In the genomic region with DNA sequence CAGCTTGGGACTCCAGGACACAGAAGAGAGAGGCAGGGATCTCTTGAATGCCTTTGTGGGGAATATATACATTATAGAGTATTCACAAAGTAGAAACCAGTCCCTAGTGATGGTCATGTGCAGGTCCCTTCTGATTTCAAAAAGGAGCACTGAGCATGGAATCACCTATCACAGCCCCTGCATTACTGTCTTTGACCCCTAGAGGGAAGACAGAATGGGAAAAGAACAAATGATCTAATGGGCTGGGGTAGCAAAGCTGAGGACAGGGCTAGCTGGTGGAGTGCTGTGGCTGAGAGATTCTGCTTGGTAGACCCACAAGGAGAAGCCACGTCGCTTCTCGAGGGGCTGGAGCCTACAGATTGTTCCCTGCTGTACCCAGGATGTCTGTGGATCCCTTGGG, we compare ENCODE assay signal across 19 mouse cellular contexts. TPM values are rescaled to one million over a fixed set of nuclear protein-coding genes. Genes with fewer than 3 reads are reported as not detected.
DNase-seq lines count a peak whose midpoint lies in the region; ATAC-seq and TF ChIP-seq lines count a peak whose summit lies in the region.
"Had no signal": no experiment of that assay in that cellular context is flagged by ENCODE, and none has a peak within 500 bp of the region (broad histone marks: within the 10 kb centered on the region; RNA-seq: fewer than 3 reads in every experiment).

No protein-coding gene starts in this region.

- no peak for TF ChIP-seq EP300 in heart, adult 2 months (IDR thresholded peaks at IDR 0.05; ENCODE audit: insufficient read depth, low read depth, low read length)
- no peak for TF ChIP-seq EP300 in CH12.LX (IDR thresholded peaks at IDR 0.05; ENCODE audit: low read length)

- dilution Hi-C loops in CH12.LX (cut with MboI; ENCODE audit: extremely low pct_ligation_motif_present, extremely low pct_unique_long_range_greater_than_20kb, low sequenced_read_pairs), result no loop called here

- no peaks in the 10 kb centered on the region for H3K79me2 ChIP-seq in heart, adult 2 months (replicated peaks; ENCODE audit: control insufficient read depth, insufficient read depth, low read length)
- H3K79me2 ChIP-seq in CH12.LX (replicated peaks; ENCODE audit: control insufficient read depth, extremely low read depth, insufficient read depth, poor library complexity, severe bottlenecking), result no peaks in the 10 kb centered on the region

- no peaks in the 10 kb centered on the region for H3K9me3 ChIP-seq in lung, embryonic 14.5 days (ENCODE audit: low read depth, low read length)
- no peaks in the 10 kb centered on the region for H3K9me3 ChIP-seq in CH12.LX (replicated peaks; ENCODE audit: low read length)
- H3K9me3 ChIP-seq: forebrain, embryonic 13.5 days; heart, embryonic 15.5 days; hindbrain, embryonic 10.5 days; liver, embryonic 15.5 days; midbrain, embryonic 10.5 days; neural tube, embryonic 13.5 days had no signal

- peak; percentile 1 for TF ChIP-seq RAD21 in CH12.LX (IDR thresholded peaks at IDR 0.05; ENCODE audit: low read depth, low read length)

- no peak for TF ChIP-seq POLR2A in heart, adult 2 months (IDR thresholded peaks at IDR 0.05; ENCODE audit: insufficient read depth, low read depth, low read length)
- TF ChIP-seq POLR2A in CH12.LX (IDR thresholded peaks at IDR 0.05; ENCODE audit: low read depth, low read length), result no peak
- TF ChIP-seq POLR2A in brain, embryonic 14.5 days (IDR thresholded peaks at IDR 0.05; ENCODE audit: borderline replicate concordance, extremely low read depth, insufficient read depth, insufficient read length, poor library complexity, severe bottlenecking), result no peak

- no peak for ATAC-seq in lung, embryonic 14.5 days (ENCODE audit: insufficient read depth)
- ATAC-seq: forebrain, embryonic 13.5 days had no signal

- H3K4me2 ChIP-seq in lung, embryonic 14.5 days, result no peak overlapping the region
- H3K4me2 ChIP-seq in CH12.LX (ENCODE audit: insufficient read depth, low read depth, poor library complexity, severe bottlenecking), result no peak overlapping the region
- H3K4me2 ChIP-seq: forebrain, embryonic 13.5 days; heart, embryonic 15.5 days; liver, embryonic 15.5 days; neural tube, embryonic 13.5 days had no signal

- no peaks in the 10 kb centered on the region for H3K4me1 ChIP-seq in heart, adult 2 months (ENCODE audit: control insufficient read depth, insufficient read depth, low read length)
- H3K4me1 ChIP-seq in lung, embryonic 14.5 days (ENCODE audit: insufficient read depth), result no peaks in the 10 kb centered on the region
- H3K4me1 ChIP-seq in CH12.LX (ENCODE audit: control insufficient read depth in 1 of 2, insufficient read depth in 2 of 2), result peaks cover 0 to 5% of the 10 kb centered on the region in 2 experiments; a peak in 2 of 4 replicates
- H3K4me1 ChIP-seq: forebrain, embryonic 13.5 days; heart, embryonic 15.5 days; liver, embryonic 15.5 days; midbrain, embryonic 10.5 days; neural tube, embryonic 13.5 days had no signal

- no peak overlapping the region for H3K4me3 ChIP-seq in heart, adult 2 months
- no peak overlapping the region for H3K4me3 ChIP-seq in lung, embryonic 14.5 days (ENCODE audit: low read depth, low read length)
- no peak overlapping the region for H3K4me3 ChIP-seq in CH12.LX (replicated peaks in 1 of 3; ENCODE audit: low read depth in 2 of 3, low read length in 2 of 3, poor library complexity in 1 of 3)
- H3K4me3 ChIP-seq: forebrain, embryonic 13.5 days; heart, embryonic 15.5 days; hindbrain, embryonic 10.5 days; liver, embryonic 15.5 days; midbrain, embryonic 10.5 days; neural tube, embryonic 13.5 days had no signal

- TF ChIP-seq CTCF in heart, adult 2 months (IDR thresholded peaks at IDR 0.05), result peak; percentile 30
- TF ChIP-seq CTCF in lung, embryonic 14.5 days (IDR thresholded peaks at IDR 0.05; ENCODE audit: low read depth), result peak; percentile 48
- TF ChIP-seq CTCF in CH12.LX (conservative IDR thresholded peaks at IDR 0.05 in 1 of 2, IDR thresholded peaks at IDR 0.05 in 1 of 2; ENCODE audit: low read depth in 2 of 2, low read length in 2 of 2), result peak; percentile 45 to 59; a peak in 3 of 4 replicates
- TF ChIP-seq CTCF in brain, embryonic 14.5 days (IDR thresholded peaks at IDR 0.05; ENCODE audit: borderline replicate concordance, extremely low read depth, insufficient read depth, insufficient read length), result peak; percentile 33; the same call in 1 of the 2 replicates

- in situ Hi-C loops in CH12.LX (cut with MboI; ENCODE audit: low pct_ligation_motif_present, low pct_unique_long_range_greater_than_20kb, low sequenced_read_pairs), result no loop called here

- intact Hi-C loops in heart, adult 2 months (cut with DNase I), result no loop called here

- H3K36me3 ChIP-seq in heart, adult 2 months (ENCODE audit: control insufficient read depth, insufficient read depth, low read length), result no peaks in the 10 kb centered on the region
- H3K36me3 ChIP-seq in lung, embryonic 14.5 days (ENCODE audit: insufficient read depth), result no peaks in the 10 kb centered on the region
- no peaks in the 10 kb centered on the region for H3K36me3 ChIP-seq in CH12.LX (replicated peaks in 1 of 2; ENCODE audit: control insufficient read depth in 1 of 2, insufficient read depth in 1 of 2, low read length in 1 of 2)
- H3K36me3 ChIP-seq: heart, embryonic 15.5 days; hindbrain, embryonic 10.5 days; liver, embryonic 15.5 days; midbrain, embryonic 10.5 days had no signal

- H3K27me3 ChIP-seq in heart, adult 2 months (ENCODE audit: control insufficient read depth, insufficient read depth, low read length), result no peaks in the 10 kb centered on the region
- no peaks in the 10 kb centered on the region for H3K27me3 ChIP-seq in lung, embryonic 14.5 days (ENCODE audit: insufficient read depth, low read length)
- no peaks in the 10 kb centered on the region for H3K27me3 ChIP-seq in CH12.LX (replicated peaks)
- H3K27me3 ChIP-seq: forebrain, embryonic 13.5 days; heart, embryonic 15.5 days; liver, embryonic 15.5 days; neural tube, embryonic 13.5 days had no signal

- no peak overlapping the region for H3K27ac ChIP-seq in heart, adult 2 months
- no peak overlapping the region for H3K27ac ChIP-seq in lung, embryonic 14.5 days (ENCODE audit: low read depth)
- H3K27ac ChIP-seq in CH12.LX (ENCODE audit: insufficient read depth, low read depth), result no peak overlapping the region
- H3K27ac ChIP-seq: forebrain, embryonic 13.5 days; heart, embryonic 15.5 days; hindbrain, embryonic 10.5 days; liver, embryonic 15.5 days; midbrain, embryonic 10.5 days; neural tube, embryonic 13.5 days had no signal

- no peak for DNase-seq in heart, adult 2 months
- DNase-seq in heart, postnatal 4 days, result no peak
- no peak for DNase-seq in lung, embryonic 14.5 days
- no peak for DNase-seq in lung, postnatal 14 days
- DNase-seq in CH12.LX (ENCODE audit: extremely low read depth), result peak; percentile 17
- DNase-seq in brain, embryonic 14.5 days (ENCODE audit: low read depth), result no peak
- DNase-seq in T-cell, adult 2 months (ENCODE audit: low spot score), result no peak
- DNase-seq in MN1 (ENCODE audit: low spot score), result no peak
- DNase-seq: adrenal gland, postnatal 25 days; cerebellum, adult 9-10 months; heart, adult 18-20 months; lung, postnatal 4 days had no signal

- 80% methylated on average over 3 of the region's 3 CpGs for WGBS in heart, adult 2 months
- 91% methylated on average over 3 of the region's 3 CpGs for whole genome bisulfite sequencing in lung, embryonic 14.5 days

- H3K9ac ChIP-seq in heart, adult 2 months (ENCODE audit: low read depth, low read length), result no peak overlapping the region
- no peak overlapping the region for H3K9ac ChIP-seq in lung, embryonic 14.5 days
- H3K9ac ChIP-seq in CH12.LX (ENCODE audit: insufficient read depth, low read depth), result no peak overlapping the region
- H3K9ac ChIP-seq: forebrain, embryonic 13.5 days; heart, embryonic 15.5 days; liver, embryonic 15.5 days; neural tube, embryonic 13.5 days had no signal

TF ChIP-seq in CH12.LX, 34 proteins besides CTCF, POLR2A, EP300 and RAD21:
- TF ChIP-seq MXI1 (IDR thresholded peaks at IDR 0.05; ENCODE audit: low read depth, low read length) (no peak), SIN3A (IDR thresholded peaks at IDR 0.05; ENCODE audit: low read length) (no peak), ZKSCAN1 (IDR thresholded peaks at IDR 0.05; ENCODE audit: borderline replicate concordance, low read depth, low read length) (no peak), CHD1 (IDR thresholded peaks at IDR 0.05; ENCODE audit: low read depth, low read length) (no peak), USF1 (IDR thresholded peaks at IDR 0.05; ENCODE audit: low read depth, low read length) (no peak), BHLHE40 (IDR thresholded peaks at IDR 0.05; ENCODE audit: low read depth, low read length) (no peak), CHD2 (IDR thresholded peaks at IDR 0.05; ENCODE audit: low read length) (no peak), ZMIZ1 (IDR thresholded peaks at IDR 0.05; ENCODE audit: low read depth, low read length) (no peak), ZC3H11A (IDR thresholded peaks at IDR 0.05; ENCODE audit: low read depth, low read length) (no peak), HCFC1 (IDR thresholded peaks at IDR 0.05; ENCODE audit: low read depth, low read length) (no peak)

RNA-seq across cellular contexts. Expression of gene Zscan20, which starts 49.6 kb away (rescaled TPM):
- 10 to 100 TPM in 1 of 2 experiments, 1 to 10 TPM in 1; 6.0 to 10.1 TPM for total RNA-seq in heart, adult 2 months (2021)
- 1.8 and 3.3 TPM in 2 replicates for polyA plus RNA-seq in heart, adult 2 months (2012; rRNA removed)
- 1 to 10 TPM; 3.7 to 4.1 TPM for total RNA-seq in heart, postnatal 4 days (2021)
- 3.5 and 4.0 TPM in 2 replicates for polyA plus RNA-seq in lung, embryonic 14.5 days (2014; fragmentation: Nextera tagmentation; extraction: Ambion mirVana)
- total RNA-seq in CH12.LX (2012; rRNA removed) (5.9 and 7.6 TPM in 2 replicates), CH12.LX (2014; rRNA removed) (2.4 and 3.4 TPM in 2 replicates)
- polyA plus RNA-seq in CH12.LX (2012; ENCODE audit: insufficient read length, low read depth), result 4.2 and 4.9 TPM in 2 replicates
- polyA plus RNA-seq in brain, embryonic 14.5 days (2012; rRNA removed), result 5.4 and 5.6 TPM in 2 replicates

RNA-seq across cellular contexts. Expression of gene Tlr12, which starts 58.1 kb away (rescaled TPM):
- total RNA-seq in heart, adult 2 months (2021), result under 1 TPM; 0.09 to 0.10 TPM
- polyA plus RNA-seq in heart, adult 2 months (2012; rRNA removed), result 0.12 and 0.21 TPM in 2 replicates
- total RNA-seq in heart, postnatal 4 days (2021), result under 1 TPM; 0.19 to 0.29 TPM
- polyA plus RNA-seq in lung, embryonic 14.5 days (2014; fragmentation: Nextera tagmentation; extraction: Ambion mirVana), result 0.26 and 0.30 TPM in 2 replicates
- total RNA-seq in CH12.LX (2012; rRNA removed) (0.04 TPM in 1 of 2 replicates, not detected in the other), CH12.LX (2014; rRNA removed) (0.12 and 0.31 TPM in 2 replicates)
- polyA plus RNA-seq in CH12.LX (2012; ENCODE audit: insufficient read length, low read depth), result 0.14 and 0.15 TPM in 2 replicates
- 1.9 and 2.1 TPM in 2 replicates for polyA plus RNA-seq in brain, embryonic 14.5 days (2012; rRNA removed)
- total RNA-seq: gastrocnemius, adult 18-20 months had no signal
